Mouse (Mus musculus): Measurements from ENCODE around the gene Reg3g. TPM values are rescaled to one million over a fixed set of nuclear protein-coding genes. Genes with fewer than 3 reads are reported as not detected.
"Not testable (repeated sequence)": the region's sequence is repeated elsewhere in the genome, so short reads cannot be mapped to it uniquely, and the experiment has no call there.

The Reg3g gene
- total RNA-seq (2021) = under 1 TPM in 1 of 2 experiments, not detected in 1; 0.73 TPM
- long read RNA-seq, experiment 1 = 0 reads
- long read RNA-seq, experiment 2 = 0 reads

DNA sequence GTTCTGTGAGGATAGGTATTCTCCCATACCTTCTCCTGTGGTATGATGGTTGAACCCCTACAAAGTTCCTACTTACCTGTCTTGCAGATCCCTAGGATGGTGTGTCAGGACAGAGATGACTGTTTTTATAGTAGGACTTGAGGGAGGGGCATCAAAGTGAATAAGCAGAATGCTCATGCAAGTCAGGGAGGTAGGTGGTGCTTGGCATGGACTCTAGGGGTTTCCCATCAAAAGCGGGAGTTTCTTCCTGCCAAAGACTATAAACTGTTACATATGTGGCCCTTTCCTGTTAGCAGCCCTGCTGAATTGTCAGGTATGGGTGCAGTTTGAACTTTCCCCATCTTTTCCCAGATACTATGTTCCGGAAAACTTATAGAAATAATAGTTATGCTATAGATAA lies at the start of gene Reg3g:
Gene Reg3g (minus strand): TSS at position 101 of the 400 bp plus-strand sequence.
- DNase-seq (ENCODE audit: low spot score in 2 of 2) = no peak

GRCm38 (mm10) chr6:78515777-78516446 lies 47.2 kb upstream of the Reg3g start:
- no peak for DNase-seq (ENCODE audit: low spot score in 2 of 2)

DNA sequence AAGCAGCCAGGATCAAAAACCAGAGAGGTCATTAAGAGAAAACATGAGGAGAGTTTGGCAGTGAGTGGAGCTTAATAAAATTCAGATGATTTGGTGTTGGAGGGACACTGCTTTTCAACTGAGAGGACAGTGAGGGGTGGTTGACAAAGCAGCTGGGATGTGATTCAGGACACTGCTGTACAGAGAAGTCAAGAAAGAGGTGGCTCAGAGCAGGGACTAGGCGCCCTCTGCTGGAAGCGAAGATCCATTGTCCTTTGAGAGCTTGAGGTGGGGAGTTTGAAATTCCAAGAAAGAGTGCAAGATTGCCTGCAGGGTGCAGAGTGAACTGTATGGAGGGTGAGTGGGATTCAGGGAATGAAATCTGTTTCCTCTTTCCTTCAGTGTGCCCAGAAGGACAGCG lies 44.2 kb upstream of the Reg3g start:
- DNase-seq (ENCODE audit: low spot score in 2 of 2) = peak; percentile 18 to 27

DNA sequence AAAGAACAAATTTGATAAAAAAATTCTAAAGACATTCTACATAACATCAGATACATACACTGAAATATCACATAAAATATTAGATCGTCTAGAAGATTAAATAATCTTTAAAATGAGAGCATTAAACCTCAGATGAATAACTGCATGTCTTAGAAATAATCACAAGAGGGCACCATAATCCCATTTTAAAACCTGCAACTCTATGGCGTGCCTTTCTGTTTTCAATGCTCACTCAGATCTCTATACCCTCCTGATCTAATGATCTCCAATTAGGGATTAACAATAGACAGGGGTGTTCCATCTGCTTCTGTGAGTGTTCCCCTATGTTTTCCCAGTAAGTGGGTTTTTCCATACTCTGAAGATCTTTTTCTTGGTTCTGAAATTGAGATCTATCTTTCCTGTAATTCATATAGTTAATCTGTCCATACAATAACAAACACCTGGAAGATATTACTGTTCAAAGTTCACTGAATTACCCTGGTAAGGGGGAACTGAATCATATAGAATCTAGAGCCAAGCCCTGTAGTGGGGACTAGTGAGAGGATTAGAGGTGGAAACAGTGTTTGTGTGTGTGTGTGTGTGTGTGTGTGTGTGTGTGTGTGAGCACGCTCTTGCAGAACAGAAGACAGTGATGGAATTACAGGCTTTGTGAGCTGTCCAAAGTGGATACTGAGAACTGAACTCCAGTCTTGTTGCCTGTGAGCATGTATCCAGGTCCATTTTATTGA lies 41.7 kb upstream of the Reg3g start:
- DNase-seq (ENCODE audit: low spot score in 2 of 2) = no peak

DNA sequence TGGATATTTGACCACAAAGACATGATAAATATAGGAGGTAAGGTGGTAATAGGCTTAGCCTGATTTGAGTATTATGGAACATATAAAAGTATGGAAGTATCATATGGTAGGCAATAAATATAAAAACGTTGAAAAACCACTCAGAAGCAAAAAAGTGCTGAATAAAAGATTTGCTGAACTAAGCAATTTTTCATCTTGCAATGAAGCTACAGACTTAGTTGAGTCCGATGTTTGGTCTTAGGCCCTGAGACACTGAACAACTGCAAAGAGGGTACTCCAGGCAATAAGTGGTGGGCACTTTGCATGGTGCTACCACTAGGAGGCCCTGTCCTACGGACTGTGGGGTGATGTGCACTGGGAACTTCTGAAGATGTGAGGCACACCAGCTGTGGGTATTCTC lies 37.1 kb upstream of the Reg3g start:
- DNase-seq (ENCODE audit: low spot score in 2 of 2) = no peak

DNA sequence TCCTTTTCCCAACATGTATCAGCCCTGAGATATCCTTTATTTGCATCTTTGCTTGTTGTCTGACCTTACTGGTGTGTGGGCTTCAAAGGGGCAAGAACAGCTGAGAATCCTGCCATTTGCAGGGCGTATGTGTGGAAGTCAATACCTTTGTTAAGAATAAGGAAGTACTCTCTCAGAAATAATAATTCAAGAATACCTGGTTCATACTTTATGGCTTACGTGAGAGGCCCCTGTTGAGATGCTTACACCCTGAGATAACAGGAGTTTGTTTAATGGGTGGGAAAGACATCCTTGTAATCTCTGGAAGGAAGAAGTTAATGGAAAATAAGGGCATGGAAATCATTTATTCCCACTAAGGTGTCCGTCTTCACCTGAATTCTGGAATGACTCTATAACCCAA lies 26.0 kb upstream of the Reg3g start:
- DNase-seq (ENCODE audit: low spot score in 2 of 2) = no peak

DNA sequence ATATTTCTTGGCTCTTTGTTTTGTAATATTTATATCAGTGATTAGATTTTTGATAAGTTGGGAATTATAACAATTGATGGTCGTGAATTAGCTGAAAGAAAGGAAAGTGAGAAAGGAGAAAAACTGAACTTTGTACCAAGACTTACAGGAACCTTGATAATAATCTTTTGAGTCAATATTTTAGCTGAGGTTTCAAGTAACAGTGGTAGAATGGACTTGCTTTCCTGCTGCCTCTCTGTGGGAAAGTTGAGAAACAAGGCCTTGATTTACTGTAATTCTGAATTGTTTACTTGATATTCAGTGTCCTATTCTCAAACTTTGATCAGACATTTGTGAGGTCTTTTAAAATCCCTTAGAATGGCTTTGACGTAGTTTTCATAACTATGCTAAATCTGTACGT lies 615 bp upstream of the Reg3g start:
- DNase-seq (ENCODE audit: low spot score in 2 of 2) = no peak

GRCm38 (mm10) chr6:78463266-78463665 lies 5.4 kb downstream of the Reg3g start:
- DNase-seq (ENCODE audit: low spot score in 2 of 2) = no peak

- no peak for DNase-seq (ENCODE audit: low spot score in 2 of 2)
Observed at GRCm38 (mm10) chr6:78462360-78462759, 6.3 kb downstream of the Reg3g start.

DNA sequence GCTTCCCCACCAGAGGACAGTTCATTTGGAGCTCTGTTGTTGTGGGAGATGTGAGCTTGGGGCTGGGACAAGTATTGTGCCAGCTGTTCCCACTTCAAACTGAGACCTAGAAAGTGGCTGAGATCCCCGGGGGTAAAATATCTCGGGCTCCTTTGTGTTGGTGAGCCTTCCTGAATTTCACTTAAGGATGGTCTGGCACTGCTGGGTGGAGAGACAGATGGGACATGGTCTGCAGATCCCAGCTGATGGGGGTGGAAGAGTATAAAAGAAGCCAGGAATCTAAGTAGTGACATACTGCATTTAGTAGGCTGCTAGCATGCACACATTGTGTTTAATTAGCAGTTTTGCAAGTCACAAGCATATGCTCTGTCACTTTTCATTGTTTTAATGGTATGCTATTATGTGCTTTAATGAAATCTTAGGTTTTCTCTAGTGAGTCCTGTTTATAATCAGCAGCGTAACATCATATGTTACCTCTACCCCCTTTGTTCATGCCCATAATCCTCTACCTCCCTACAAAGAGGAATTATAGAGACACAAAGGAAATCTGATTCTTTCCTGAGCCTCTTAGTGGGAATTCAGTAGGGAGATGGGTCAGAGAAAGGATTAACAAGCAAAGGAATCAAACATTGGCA lies 8.4 kb downstream of the Reg3g start:
- DNase-seq (ENCODE audit: low spot score in 2 of 2) = no peak

DNA sequence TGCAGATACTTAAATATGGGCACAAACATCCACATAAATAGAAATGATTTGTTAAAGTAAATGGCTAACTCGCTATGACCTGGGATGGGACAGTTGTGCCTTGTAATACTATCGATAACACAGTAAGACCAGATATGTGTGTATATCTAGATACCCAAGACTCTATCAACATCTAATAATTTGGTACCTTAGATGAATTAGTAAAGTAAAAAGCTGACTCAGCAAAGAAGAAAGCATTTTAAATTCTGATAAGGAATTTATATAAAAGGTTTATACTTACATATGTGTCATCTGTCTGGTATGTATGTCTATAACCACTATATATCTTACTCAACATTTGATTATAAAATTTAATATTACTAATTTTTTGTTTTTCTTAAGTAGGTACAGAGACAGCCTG lies 15.9 kb downstream of the Reg3g start:
- DNase-seq (ENCODE audit: low spot score in 2 of 2) = no peak

- DNase-seq (ENCODE audit: low spot score in 2 of 2) = no peak
Observed at GRCm38 (mm10) chr6:78448409-78448808, 20.3 kb downstream of the Reg3g start.

DNA sequence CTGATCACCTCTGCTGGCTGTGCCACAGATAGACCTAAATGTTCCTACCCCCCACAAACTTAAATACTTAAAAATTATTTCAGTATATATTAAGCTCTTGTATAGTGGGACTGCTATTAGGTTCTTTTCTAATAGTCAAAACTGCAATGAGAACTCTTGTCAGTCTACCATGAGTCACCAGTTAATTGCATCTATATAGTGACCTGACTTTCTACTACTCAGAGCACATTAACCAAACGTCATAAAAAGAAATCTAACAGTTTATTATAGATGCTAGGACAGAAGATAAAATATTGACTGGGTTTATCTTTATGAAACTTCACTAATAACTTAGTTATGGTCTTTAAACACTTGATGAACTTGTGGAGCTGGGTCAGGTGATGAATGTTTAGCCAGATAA lies 21.5 kb downstream of the Reg3g start:
- DNase-seq (ENCODE audit: low spot score in 2 of 2) = no peak

- no peak for DNase-seq (ENCODE audit: low spot score in 2 of 2)
Observed at GRCm38 (mm10) chr6:78425497-78425896, 43.2 kb downstream of the Reg3g start.

GRCm38 (mm10) chr6:78422411-78422810 lies 46.3 kb downstream of the Reg3g start, which contains the start of gene Reg1:
TSS of gene Reg1 (plus strand) at chr6:78422711.
- not testable (repeated sequence) for DNase-seq (ENCODE audit: low spot score in 2 of 2)

Other genes starting within 250 kb of the Reg3g start
- not detected for gene Reg3b, start 98.2 kb downstream of the Reg3g start, total RNA-seq (2021)
- not detected for gene Reg3d, start 90.0 kb downstream of the Reg3g start, total RNA-seq (2021)
- not detected for gene Reg3a, start 88.2 kb downstream of the Reg3g start, total RNA-seq (2021)
- gene Reg2, start 73.2 kb downstream of the Reg3g start, total RNA-seq (2021) = not detected
- not detected for gene Reg1, start 46.2 kb downstream of the Reg3g start, total RNA-seq (2021)